Mouse (Mus musculus): ENCODE data around the gene Ttc3. TPM values are rescaled to one million over a fixed set of nuclear protein-coding genes. Genes with fewer than 3 reads are reported as not detected.

Gene Ttc3
- polyA plus RNA-seq, 1 experiment from 2014 or later = 152 TPM

- peak overlapping the region; percentile 82 for H3K4me2 ChIP-seq (ENCODE audit: low read length)
- 3% methylated on average over 6 of the region's 6 CpGs for WGBS
- no peaks in the 10 kb centered on the region for H3K9me3 ChIP-seq (replicated peaks; ENCODE audit: low read length)
- H3K27ac ChIP-seq = peak overlapping the region; percentile 99
- no peak for TF ChIP-seq CTCF (IDR thresholded peaks at IDR 0.05; ENCODE audit: low read depth)
- H3K4me3 ChIP-seq (replicated peaks; ENCODE audit: low read depth, low read length) = peak overlapping the region; percentile 93
- no peaks in the 10 kb centered on the region for H3K27me3 ChIP-seq (ENCODE audit: insufficient read depth, low read length)
- peak overlapping the region; percentile 94 for H3K9ac ChIP-seq (ENCODE audit: low read depth, low read length)
- DNase-seq (ENCODE audit: low spot score) (no peak), ATAC-seq (replicated peaks; ENCODE audit: low FRiP score, low read depth) (no peak)
- H3K36me3 ChIP-seq (ENCODE audit: insufficient read depth, low read length) = no peaks in the 10 kb centered on the region
- peaks cover 7% of the 10 kb centered on the region; the same call in 1 of the 2 replicates for H3K4me1 ChIP-seq (replicated peaks; ENCODE audit: insufficient read depth, low read length)
Observed at GRCm38 (mm10) chr16:94369596-94370172, 734 bp upstream of the Ttc3 start.

GRCm38 (mm10) chr16:94370915-94371300, 490 bp downstream of the Ttc3 start:
- Histone ChIP-seq H3K27ac (peak overlapping the region; percentile 99), H3K27me3 (ENCODE audit: insufficient read depth, low read length) (no peaks in the 10 kb centered on the region), H3K4me1 (replicated peaks; ENCODE audit: insufficient read depth, low read length) (peaks cover 7% of the 10 kb centered on the region; the same call in 1 of the 2 replicates), H3K4me3 (replicated peaks; ENCODE audit: low read depth, low read length) (peak overlapping the region; percentile 93), H3K4me2 (ENCODE audit: low read length) (peak overlapping the region; percentile 82), H3K9me3 (replicated peaks; ENCODE audit: low read length) (no peaks in the 10 kb centered on the region), H3K9ac (ENCODE audit: low read depth, low read length) (peak overlapping the region; percentile 94), H3K36me3 (ENCODE audit: insufficient read depth, low read length) (no peaks in the 10 kb centered on the region)
- WGBS = 1% methylated on average over 36 of the region's 43 CpGs
- TF ChIP-seq CTCF (IDR thresholded peaks at IDR 0.05; ENCODE audit: low read depth) = no peak
- peak; percentile 78 for ATAC-seq (replicated peaks; ENCODE audit: low FRiP score, low read depth)
- peak; percentile 78 for DNase-seq (ENCODE audit: low spot score)

GRCm38 (mm10) chr16:94371301-94371931, 998 bp downstream of the Ttc3 start, which contains the start of gene Pigp:
TSS of gene Pigp (minus strand) at chr16:94371842.
- TF ChIP-seq CTCF (IDR thresholded peaks at IDR 0.05; ENCODE audit: low read depth) = peak; percentile 27; the same call in 1 of the 2 replicates
- peak; percentile 79 for DNase-seq (ENCODE audit: low spot score)
- Histone ChIP-seq H3K4me2 (ENCODE audit: low read length) (peak within 1 kb of the TSS; percentile 82), H3K27ac (peak within 1 kb of the TSS; percentile 99), H3K4me3 (replicated peaks; ENCODE audit: low read depth, low read length) (peak within 1 kb of the TSS; percentile 93), H3K27me3 (ENCODE audit: insufficient read depth, low read length) (no peaks in the 10 kb centered on the region), H3K9ac (ENCODE audit: low read depth, low read length) (peak within 1 kb of the TSS; percentile 94), H3K36me3 (ENCODE audit: insufficient read depth, low read length) (no peaks in the 10 kb centered on the region), H3K9me3 (replicated peaks; ENCODE audit: low read length) (no peaks in the 10 kb centered on the region), H3K4me1 (replicated peaks; ENCODE audit: insufficient read depth, low read length) (peaks cover 7% of the 10 kb centered on the region; the same call in 1 of the 2 replicates)
- under 1% methylated on average over 38 of the region's 43 CpGs for WGBS
- ATAC-seq (replicated peaks; ENCODE audit: low FRiP score, low read depth) = peak; percentile 79

- Histone ChIP-seq H3K27me3 (ENCODE audit: insufficient read depth, low read length) (no peaks in the 10 kb centered on the region), H3K4me2 (ENCODE audit: low read length) (no peak overlapping the region), H3K4me3 (replicated peaks; ENCODE audit: low read depth, low read length) (no peak overlapping the region), H3K4me1 (replicated peaks; ENCODE audit: insufficient read depth, low read length) (no peaks in the 10 kb centered on the region), H3K9ac (ENCODE audit: low read depth, low read length) (no peak overlapping the region), H3K9me3 (replicated peaks; ENCODE audit: low read length) (no peaks in the 10 kb centered on the region), H3K36me3 (ENCODE audit: insufficient read depth, low read length) (no peaks in the 10 kb centered on the region), H3K27ac (no peak overlapping the region)
- no peak for ATAC-seq (replicated peaks; ENCODE audit: low FRiP score, low read depth)
- no peak for TF ChIP-seq CTCF (IDR thresholded peaks at IDR 0.05; ENCODE audit: low read depth)
- DNase-seq (ENCODE audit: low spot score) = no peak
- 93% methylated on average over 1 of the region's 1 CpGs for WGBS
Observed at GRCm38 (mm10) chr16:94379386-94379785, 9.0 kb downstream of the Ttc3 start.

- Histone ChIP-seq H3K4me3 (replicated peaks; ENCODE audit: low read depth, low read length) (no peak overlapping the region), H3K27me3 (ENCODE audit: insufficient read depth, low read length) (no peaks in the 10 kb centered on the region), H3K27ac (no peak overlapping the region), H3K9ac (ENCODE audit: low read depth, low read length) (no peak overlapping the region), H3K36me3 (ENCODE audit: insufficient read depth, low read length) (0 out of 2 replicates have a peak, but pooled peaks cover 4% of the 10 kb centered on the region), H3K4me1 (replicated peaks; ENCODE audit: insufficient read depth, low read length) (no peaks in the 10 kb centered on the region), H3K4me2 (ENCODE audit: low read length) (no peak overlapping the region), H3K9me3 (replicated peaks; ENCODE audit: low read length) (no peaks in the 10 kb centered on the region)
- WGBS = 95% methylated on average over 3 of the region's 3 CpGs
- no peak for ATAC-seq (replicated peaks; ENCODE audit: low FRiP score, low read depth)
- TF ChIP-seq CTCF (IDR thresholded peaks at IDR 0.05; ENCODE audit: low read depth) = no peak
- no peak for DNase-seq (ENCODE audit: low spot score)
Observed at GRCm38 (mm10) chr16:94383277-94383676, 12.9 kb downstream of the Ttc3 start.

- H3K27ac ChIP-seq = no peak overlapping the region
- H3K4me2 ChIP-seq (ENCODE audit: low read length) = no peak overlapping the region
- H3K4me1 ChIP-seq (replicated peaks; ENCODE audit: insufficient read depth, low read length) = no peaks in the 10 kb centered on the region
- 92% methylated on average over 7 of the region's 7 CpGs for WGBS
- 0 out of 2 replicates have a peak, but pooled peaks cover 4% of the 10 kb centered on the region for H3K36me3 ChIP-seq (ENCODE audit: insufficient read depth, low read length)
- H3K9me3 ChIP-seq (replicated peaks; ENCODE audit: low read length) = no peaks in the 10 kb centered on the region
- DNase-seq (ENCODE audit: low spot score) (no peak), ATAC-seq (replicated peaks; ENCODE audit: low FRiP score, low read depth) (no peak)
- no peak for TF ChIP-seq CTCF (IDR thresholded peaks at IDR 0.05; ENCODE audit: low read depth)
- no peaks in the 10 kb centered on the region for H3K27me3 ChIP-seq (ENCODE audit: insufficient read depth, low read length)
- H3K4me3 ChIP-seq (replicated peaks; ENCODE audit: low read depth, low read length) = no peak overlapping the region
- no peak overlapping the region for H3K9ac ChIP-seq (ENCODE audit: low read depth, low read length)
Observed at GRCm38 (mm10) chr16:94387690-94388089, 17.3 kb downstream of the Ttc3 start.
